Mouse (Mus musculus): ENCODE results near the gene A930004D18Rik. TPM values are rescaled to one million over a fixed set of nuclear protein-coding genes. Genes with fewer than 3 reads are reported as not detected.
A peak's percentile ranks its signal among the peaks of the same experiment; 100 is the strongest.

The A930004D18Rik gene
- polyA plus RNA-seq, 1 experiment from 2014 or later, result 13.1 TPM

GRCm38 (mm10) chr2:17975601-17976327 lies 61.8 kb downstream of the A930004D18Rik start:
- Histone ChIP-seq H3K9me3 (no peaks in the 10 kb centered on the region), H3K4me2 (no peak overlapping the region), H3K4me3 (no peak overlapping the region), H3K9ac (no peak overlapping the region), H3K27ac (no peak overlapping the region), H3K4me1 (replicated peaks) (no peaks in the 10 kb centered on the region), H3K27me3 (no peaks in the 10 kb centered on the region), H3K36me3 (no peaks in the 10 kb centered on the region)
- no peak for ATAC-seq (ENCODE audit: low FRiP score)
- 63% methylated on average over 4 of the region's 4 CpGs for WGBS

Small RNA genes within 50 kb of the gene (microRNA-seq; reads per million reads assigned to microRNA genes)
- 8.8 reads per million, percentile 22 among the genes with 10 or more reads in this experiment for gene Mir7655

Other genes starting within 250 kb of the A930004D18Rik start
- not detected in 2 replicates for gene H2al2a, start 40.8 kb downstream of the A930004D18Rik start, polyA plus RNA-seq (2015; fragmentation: Nextera tagmentation; extraction: Ambion mirVana)
- 11.5 and 12.7 TPM in 2 replicates for gene Skida1, start 11.3 kb upstream of the A930004D18Rik start, polyA plus RNA-seq (2015; fragmentation: Nextera tagmentation; extraction: Ambion mirVana)
- gene Mllt10, start 17.5 kb upstream of the A930004D18Rik start, polyA plus RNA-seq (2015; fragmentation: Nextera tagmentation; extraction: Ambion mirVana), result 60.3 and 61.4 TPM in 2 replicates